Mouse (Mus musculus) bone marrow, adult 2 months (tissue): Measurements from ENCODE around the gene Pigw.

Source experiments
- CTCF ChIP-seq: fragments of 200-500 bp; IDR thresholded peaks from 2 replicates; pipeline ENCODE4 v1.5.1; 2011; ENCODE audit warnings: low read length, control low read depth; ENCODE audit not compliant: control insufficient read depth, insufficient read depth
- POLR2A ChIP-seq: fragments of 200-500 bp; IDR thresholded peaks from 2 replicates; pipeline ENCODE4 v1.6.1; 2011; ENCODE audit warnings: low read depth, mild to moderate bottlenecking, control low read depth, low read length, borderline replicate concordance; ENCODE audit not compliant: control insufficient read depth

- TF ChIP-seq CTCF (no peak), POLR2A (no peak)
Measured at GRCm38 (mm10) chr11:84920981-84921380, 40.9 kb upstream of the Pigw start.
